Mouse (Mus musculus): Measurements from ENCODE around the gene Vdr.

Vdr gene

DNA sequence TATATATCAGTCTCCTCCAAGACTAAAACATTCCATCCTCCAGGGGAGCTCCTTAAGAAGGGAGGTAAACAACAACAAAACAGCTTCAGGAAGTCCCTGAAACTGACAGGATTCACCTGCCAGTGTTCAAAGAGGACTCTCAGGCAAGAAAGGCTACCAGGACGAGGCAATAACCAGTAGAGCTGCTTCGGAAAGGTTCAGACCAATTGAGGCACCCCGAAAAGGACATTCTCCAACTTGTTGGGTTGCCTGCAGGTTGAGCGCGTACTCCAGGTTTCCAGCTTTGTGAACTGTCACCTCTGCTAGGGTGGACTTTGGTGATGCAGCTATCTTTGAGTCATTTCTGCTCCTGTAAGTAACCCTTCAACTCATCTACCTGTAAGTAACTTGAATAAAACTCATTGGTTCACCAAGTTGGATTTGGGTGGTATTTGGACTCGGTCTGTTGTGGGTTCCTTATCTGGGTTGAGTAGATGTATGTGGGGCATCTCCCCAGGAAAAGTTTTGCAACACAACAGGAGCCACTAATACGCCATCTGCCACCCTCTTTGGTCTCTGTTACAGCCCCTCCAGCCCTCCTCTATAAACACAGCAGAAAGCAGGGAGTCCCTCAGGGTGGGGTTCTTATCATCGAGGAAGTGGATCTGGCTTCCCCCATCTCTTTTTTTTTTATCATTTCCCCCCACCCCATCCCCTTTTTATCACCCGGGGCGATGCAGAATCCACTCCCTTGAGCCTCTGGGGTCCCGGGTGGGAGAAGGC lies 64.1 kb downstream of the Vdr start:
- DNase-seq = no peak

GRCm38 (mm10) chr15:97844037-97845034 lies 66.1 kb downstream of the Vdr start, which contains the start of gene Hdac7:
Hdac7 (minus strand) TSS chr15:97844502.
- no peak for DNase-seq

DNA sequence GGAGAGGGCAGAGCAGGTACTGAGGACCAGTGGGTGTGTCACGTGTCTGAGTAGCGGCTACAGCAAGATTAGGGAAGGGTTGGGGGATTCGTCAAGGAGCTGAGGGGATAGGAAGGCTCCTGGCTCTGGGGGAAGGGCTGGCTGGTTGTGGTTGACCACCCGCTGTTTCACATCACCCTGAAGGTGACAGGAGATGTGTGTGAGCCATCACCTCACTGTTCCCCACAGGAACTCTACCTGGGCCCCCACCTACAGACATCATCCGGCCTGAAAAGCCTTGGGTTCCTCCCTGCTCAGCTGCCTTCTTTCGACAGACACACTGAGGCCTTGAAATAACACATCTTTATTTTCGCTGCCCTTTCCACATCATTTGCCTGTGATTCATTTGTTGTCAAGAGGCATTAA lies 67.2 kb downstream of the Vdr start:
- DNase-seq = no peak

DNA sequence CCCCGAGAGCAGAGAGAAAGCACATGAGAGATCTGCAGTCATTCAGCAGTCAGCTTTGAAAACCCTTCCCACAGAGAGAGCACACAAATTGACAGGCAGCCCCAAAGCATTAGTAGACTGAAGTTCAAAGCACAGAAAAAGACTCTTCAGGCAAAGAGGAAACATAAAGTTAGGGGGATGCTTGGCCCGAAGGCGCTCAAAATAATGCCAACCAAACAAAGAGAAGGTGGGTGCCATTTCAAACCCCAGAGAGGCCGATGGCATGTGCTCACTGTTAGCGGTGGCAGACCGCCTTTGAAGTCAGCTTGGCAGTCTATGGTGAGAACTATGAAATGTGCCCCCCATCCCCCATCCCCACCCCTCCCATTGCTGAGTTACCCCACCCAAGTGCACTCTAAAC lies 68.4 kb downstream of the Vdr start:
- no peak for DNase-seq

- no peak for DNase-seq
Measured at GRCm38 (mm10) chr15:97841383-97841782, 69.0 kb downstream of the Vdr start.

GRCm38 (mm10) chr15:97840781-97841180 lies 69.6 kb downstream of the Vdr start:
- no peak for DNase-seq

- peak; percentile 48 to 67 for DNase-seq
Measured at GRCm38 (mm10) chr15:97839991-97840455, 70.4 kb downstream of the Vdr start.

DNA sequence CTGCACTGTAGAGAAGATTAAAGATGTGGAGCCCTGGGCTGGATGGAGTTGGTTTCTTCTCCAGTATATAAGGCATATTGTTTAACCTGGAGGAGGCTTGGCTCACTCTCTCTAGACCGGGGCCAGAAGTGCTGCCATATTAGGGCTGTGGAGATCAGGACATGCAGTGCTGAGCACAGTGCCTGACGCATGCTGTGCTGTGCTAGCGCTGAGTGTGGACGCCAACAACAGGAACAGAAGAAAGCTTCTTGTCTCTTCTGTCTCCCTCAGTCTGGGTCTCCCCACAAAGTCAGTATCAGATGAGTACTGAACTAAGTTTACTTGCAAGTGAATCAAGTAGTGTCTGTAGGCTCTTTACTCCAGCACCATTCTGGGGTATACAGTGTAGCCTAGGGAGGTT lies 71.0 kb downstream of the Vdr start:
- no peak for DNase-seq

GRCm38 (mm10) chr15:97839012-97839411 lies 71.4 kb downstream of the Vdr start:
- no peak for DNase-seq

- peak; percentile 66 to 71 for DNase-seq
Measured at GRCm38 (mm10) chr15:97838395-97838794, 72.0 kb downstream of the Vdr start.

- peak in 1 of 2 experiments; percentile 50 for DNase-seq
Measured at GRCm38 (mm10) chr15:97837491-97838061, 72.9 kb downstream of the Vdr start.

GRCm38 (mm10) chr15:97836894-97837247 lies 73.6 kb downstream of the Vdr start:
- no peak for DNase-seq

DNA sequence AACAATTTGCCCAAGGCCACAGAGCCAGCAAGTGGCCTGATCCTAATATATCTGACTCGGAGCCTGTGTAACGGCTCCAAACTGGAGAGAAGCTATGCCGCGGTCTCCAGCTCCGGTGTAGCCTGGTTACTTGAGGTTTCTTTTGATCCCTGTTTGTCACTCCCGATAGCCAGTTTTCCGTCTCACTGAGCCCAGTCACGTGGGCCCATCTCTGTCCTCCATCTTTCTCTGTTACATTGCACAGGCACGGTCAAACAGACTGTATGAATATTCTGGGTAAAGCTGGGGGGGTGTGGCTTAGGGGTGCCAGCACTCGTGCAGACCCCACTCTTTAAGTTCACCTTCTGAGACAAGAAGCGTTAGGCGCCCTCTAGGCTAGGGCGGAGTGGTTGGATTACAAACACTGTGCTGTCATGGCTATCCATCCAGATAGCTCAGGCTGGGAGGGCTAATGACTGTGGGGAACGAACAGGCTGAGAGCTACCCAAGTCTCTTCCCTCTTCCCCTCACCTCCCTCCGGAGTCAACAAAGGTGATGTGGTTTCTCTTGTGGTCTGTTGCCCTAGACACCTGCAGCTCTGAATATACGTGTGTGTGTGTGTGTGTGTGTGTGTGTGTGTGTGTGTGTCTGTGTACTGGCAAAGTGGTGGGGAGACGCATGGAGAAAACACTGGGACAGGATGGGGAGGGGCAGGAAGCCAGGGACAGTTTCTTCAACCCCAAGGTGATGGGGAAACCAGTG lies 74.1 kb downstream of the Vdr start:
- DNase-seq = no peak

GRCm38 (mm10) chr15:97832764-97833479 lies 77.5 kb downstream of the Vdr start:
- no peak for DNase-seq

GRCm38 (mm10) chr15:97831987-97832640 lies 78.3 kb downstream of the Vdr start:
- no peak for DNase-seq

GRCm38 (mm10) chr15:97831242-97831986 lies 79.0 kb downstream of the Vdr start:
- peak; percentile 77 to 81 for DNase-seq

DNA sequence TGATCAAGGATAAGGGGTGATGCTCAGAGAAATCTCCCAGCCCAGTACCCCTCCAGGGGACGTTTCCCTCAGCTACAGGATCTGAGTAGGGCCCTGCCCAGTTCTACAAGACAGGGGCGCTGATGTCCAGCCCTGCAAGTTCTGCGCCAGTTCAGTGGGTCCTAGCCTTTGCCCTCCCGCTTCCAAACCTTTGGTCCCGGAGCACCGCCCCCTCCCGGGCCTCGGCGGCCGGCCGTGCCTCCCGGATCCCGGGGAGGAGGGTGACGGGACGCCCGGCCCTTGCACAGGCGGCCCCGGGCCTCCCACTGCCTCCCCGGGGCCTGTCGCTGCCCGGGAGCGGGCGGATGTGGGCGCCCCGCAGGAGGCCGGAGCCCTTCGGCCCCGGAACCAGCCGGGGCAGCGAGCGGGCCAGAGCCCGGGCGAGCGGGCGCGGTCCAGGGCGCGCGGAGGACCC lies 79.6 kb downstream of the Vdr start:
- DNase-seq = peak; percentile 55 to 64

DNA sequence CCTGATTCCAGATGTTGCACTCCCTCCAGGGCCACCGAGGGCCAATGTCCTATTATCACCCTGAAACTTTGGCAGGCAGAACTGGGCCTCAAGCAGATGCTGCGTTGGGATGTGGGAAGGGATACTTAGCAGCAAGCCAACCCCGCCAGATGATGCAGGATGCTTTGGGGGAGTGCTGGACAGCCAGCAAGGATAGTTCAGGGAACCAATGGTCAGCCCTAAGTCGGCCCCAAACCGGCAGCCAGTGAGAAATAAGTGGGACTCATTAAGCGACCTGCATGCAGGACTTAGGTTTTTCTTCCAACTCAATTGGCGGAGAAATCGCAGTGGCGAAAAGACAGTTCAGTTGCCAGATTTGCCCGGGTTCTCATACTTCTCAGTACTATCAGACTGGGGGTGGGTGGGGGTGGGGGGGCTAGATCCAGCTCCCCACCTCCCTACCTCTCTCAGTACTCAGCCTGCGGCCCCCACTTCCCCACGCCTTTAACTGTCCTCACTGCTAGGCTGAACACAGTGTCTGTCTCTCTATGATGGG lies 80.1 kb downstream of the Vdr start:
- no peak for DNase-seq

DNA sequence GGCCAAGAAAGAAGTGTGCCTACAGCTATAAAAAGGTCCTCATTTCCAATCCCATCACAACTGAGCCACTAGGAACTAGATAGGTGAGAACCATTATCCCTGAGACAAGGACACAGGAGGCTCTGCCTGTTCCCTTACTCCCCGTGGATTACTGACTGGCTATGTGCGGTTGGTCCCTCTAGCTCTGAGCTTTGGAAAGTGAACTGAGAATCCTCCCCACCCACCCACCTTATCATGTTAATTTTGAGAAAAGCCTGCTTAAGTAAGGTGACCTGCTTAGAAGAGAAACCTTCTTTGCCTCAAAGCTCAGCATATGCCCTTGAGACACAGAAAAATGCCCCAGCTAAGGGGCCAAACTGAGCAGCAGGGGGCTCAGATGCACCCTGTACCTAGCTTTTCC lies 81.0 kb downstream of the Vdr start:
- no peak for DNase-seq

- DNase-seq = no peak
Measured at GRCm38 (mm10) chr15:97828901-97829338, 81.5 kb downstream of the Vdr start.
